Mouse (Mus musculus) heart, postnatal 0 days (tissue): Measurements from ENCODE around the gene Prkca.

ENCODE experiments used
- CTCF ChIP-seq: IDR thresholded peaks from 2 replicates; pipeline ENCODE4 v1.5.1; 2016; ENCODE audit warnings: antibody characterized with exemption, control low read depth, low read depth
- EP300 ChIP-seq: IDR thresholded peaks from 2 replicates; pipeline ENCODE4 v1.6.1; 2016; ENCODE audit warnings: antibody characterized with exemption, low read depth

DNA sequence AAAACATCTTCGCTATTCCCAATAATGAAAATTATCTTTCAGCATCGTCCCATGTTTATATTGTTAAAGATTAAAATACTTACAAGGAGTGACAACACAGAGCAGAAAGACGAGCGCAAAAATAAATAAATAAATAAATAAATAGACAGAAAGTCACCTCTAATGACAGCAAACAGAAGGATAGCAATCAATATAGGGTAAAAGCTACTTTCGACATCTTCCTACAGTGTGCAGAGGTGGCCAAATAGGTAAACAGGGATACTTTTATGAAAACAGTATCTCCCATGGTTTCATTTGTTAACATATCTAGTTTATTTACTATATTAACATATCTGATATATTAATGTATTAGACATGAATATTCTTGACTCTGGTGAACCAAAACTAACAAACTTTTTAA lies 35.5 kb downstream of the Prkca start:
- no peak for TF ChIP-seq EP300
- TF ChIP-seq CTCF = no peak
